Mouse (Mus musculus) megakaryocyte-erythroid progenitor cell, adult 5-6 weeks (primary cell): ENCODE measurements around the gene Foxp3. TPM values are rescaled to one million over a fixed set of nuclear protein-coding genes. Genes with fewer than 3 reads are reported as not detected.
A peak's percentile ranks its signal among the peaks of the same experiment; 100 is the strongest.

Experiments used
- ATAC-seq: replicated peaks from 2 replicates; pipeline ENCODE4 v1.8.0; 2016; ENCODE audit warnings: mild to moderate bottlenecking, inconsistent platforms; ENCODE audit not compliant: severe bottlenecking, poor library complexity, low FRiP score, low TSS enrichment
- total RNA-seq, 2 experiments: library from RNA; stranded (forward) in 1 of 2; stranded (reverse) in 1 of 2; fragments of 200-1000, 215-1000 nt in 1 of 2; fragments of >200 nt in 1 of 2; fragmentation: Nextera tagmentation in 1 of 2; gene quantifications; 2 replicates each; pipeline ENCODE4 v1.2.3; 2014 to 2017

The Foxp3 gene
- total RNA-seq, 2 experiments from 2014 or later, result not detected

DNA sequence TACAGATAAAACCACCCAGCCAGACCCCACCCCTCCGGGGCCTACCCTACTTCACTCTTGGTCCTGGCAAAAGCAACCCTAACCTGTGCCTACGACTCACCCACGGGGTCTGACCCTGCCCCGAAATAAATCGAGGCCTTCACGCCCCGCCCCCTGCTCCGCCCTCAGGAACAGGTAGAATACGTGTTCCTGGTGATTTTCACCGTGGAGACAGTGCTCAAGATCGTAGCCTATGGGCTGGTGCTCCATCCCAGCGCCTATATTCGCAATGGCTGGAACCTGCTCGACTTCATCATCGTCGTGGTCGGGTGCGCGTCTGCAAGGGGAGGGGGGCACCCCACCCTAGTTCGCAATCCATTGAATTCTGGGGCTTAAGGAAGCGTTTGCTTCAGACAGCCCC lies 36.6 kb downstream of the Foxp3 start:
- ATAC-seq, result no peak

DNA sequence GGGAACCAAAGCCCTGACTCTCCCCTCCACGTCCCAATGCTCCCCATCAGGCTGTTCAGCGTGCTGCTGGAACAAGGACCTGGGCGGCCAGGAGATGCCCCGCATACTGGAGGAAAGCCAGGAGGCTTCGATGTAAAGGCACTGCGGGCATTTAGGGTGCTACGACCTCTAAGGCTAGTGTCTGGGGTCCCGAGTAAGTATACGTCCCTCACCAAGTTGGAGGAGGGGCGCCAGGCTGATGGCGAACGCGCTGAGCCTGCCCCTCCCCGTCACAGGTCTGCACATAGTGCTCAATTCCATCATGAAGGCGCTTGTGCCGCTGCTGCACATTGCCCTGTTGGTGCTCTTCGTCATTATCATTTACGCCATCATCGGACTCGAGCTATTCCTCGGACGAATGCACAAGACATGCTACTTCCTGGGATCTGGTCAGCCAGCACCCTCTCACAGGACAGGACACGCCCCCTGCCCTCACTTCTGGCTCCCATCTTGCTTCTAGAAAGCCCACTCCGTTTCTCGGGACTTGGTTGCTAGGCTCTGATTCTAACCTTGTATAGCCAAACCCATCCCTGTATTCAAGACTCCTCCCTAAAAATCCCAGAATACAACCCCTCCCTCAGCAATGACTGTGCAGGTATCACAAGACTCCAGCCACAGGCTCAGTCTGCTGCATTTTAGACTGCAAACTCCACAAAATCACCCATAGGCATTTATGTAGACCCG lies 37.3 kb downstream of the Foxp3 start:
- no peak for ATAC-seq

DNA sequence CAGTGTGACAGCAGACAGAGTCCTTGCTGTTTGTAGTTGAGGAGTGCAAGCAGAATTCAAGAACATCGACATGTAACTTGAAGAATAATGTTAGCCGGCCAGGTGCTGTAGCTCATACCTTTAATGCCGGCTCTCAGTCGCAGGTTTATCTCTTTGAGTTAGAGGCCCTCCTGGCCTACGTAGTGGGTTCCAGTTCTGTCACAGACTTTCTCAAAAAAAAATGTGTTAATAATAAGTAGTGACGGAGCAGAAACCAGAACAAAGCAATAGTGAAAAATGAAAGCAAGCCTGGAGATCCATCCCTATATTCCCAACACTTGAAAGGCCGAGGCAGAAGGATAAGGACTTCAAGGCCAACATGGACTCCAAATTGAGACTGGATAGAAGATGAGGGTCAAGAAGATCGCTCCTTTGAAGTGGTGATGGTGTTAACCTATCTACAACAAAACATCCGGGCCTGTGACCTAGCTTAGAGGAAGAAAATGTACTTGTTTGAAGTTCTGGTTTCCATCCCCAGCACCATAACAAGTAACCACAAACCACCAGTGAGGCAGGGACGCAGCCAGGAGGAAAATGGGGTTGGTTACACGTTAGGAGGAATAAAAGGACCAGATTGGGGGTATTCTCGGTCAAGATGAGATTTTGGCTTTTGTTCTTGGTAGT lies 44.6 kb downstream of the Foxp3 start:
- no peak for ATAC-seq

DNA sequence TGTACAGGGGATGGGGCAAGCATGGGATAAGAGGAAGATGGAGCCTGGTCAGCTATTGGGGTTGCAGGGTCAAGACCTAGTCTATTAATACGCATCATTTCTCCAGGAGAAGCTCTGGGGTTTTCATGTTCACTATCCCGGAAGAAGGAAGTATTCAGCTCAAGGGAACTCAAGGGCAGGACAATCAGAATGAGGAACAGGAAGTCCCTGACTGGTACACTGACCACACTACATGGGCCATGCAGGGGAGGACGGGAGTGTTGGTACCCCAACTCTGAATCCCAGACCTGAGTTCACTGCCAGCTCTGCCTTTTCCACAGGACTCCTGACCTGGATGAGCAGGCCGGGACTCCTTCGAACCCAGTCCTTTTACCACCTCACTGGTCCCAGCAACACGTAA lies 59.1 kb downstream of the Foxp3 start:
- ATAC-seq, result no peak

DNA sequence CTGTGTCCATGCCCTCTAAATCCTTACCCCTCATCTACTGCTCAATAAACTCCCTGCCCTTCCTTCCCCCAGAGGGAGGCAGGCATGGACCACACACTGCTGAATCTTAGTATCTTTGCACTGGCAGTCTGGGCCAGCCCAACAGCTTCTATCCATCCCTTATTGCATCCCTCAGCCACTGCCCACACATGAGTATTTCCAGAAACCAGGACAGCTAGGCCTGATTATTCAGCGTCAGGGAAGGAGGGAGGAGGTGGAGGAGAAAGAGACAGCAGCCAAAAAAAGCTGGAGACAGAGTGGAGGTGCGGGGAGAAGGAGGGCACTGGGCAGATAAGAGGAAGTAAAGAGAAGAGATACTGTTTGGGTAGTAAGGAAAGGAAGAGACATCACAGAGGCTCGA lies 61.7 kb downstream of the Foxp3 start:
- no peak for ATAC-seq

DNA sequence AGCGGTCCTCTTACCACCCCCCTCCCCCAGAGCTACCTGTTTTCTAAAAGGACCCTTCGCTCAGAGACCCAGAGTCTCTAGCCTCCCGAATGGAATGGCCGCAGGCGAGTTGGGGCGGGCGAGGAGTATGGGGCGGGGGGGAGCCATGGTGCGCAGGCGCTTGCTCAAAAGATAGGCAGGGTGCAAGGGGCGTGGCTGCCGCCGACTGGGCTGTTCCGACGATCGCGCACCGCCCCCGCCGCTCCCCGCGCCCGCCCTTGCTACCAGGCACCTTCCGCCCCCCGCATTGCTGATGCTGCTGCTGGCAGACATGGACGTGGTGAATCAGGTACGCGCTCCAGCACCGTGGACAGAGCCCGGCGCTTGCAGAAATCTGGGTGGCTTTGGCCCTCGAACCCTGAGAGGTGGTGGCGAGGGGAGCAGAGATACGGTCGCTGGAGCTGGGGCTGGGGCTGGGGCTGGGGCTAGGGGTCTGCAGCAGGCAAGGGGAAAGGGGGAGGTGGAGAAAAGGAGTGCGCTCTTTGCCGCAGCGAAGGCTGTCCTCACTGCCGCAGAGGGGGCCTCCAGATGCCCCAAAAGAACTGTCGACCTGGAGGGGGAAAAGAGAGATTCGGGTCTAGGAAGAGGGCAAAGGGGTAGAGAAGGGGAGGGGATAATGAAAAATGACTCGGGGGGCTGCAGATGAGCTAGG lies 65.1 kb downstream of the Foxp3 start, which contains the start of gene Syp:
Gene Syp (plus strand): TSS at position 71 of the 691 bp plus-strand sequence.
- ATAC-seq, result peak; percentile 85

DNA sequence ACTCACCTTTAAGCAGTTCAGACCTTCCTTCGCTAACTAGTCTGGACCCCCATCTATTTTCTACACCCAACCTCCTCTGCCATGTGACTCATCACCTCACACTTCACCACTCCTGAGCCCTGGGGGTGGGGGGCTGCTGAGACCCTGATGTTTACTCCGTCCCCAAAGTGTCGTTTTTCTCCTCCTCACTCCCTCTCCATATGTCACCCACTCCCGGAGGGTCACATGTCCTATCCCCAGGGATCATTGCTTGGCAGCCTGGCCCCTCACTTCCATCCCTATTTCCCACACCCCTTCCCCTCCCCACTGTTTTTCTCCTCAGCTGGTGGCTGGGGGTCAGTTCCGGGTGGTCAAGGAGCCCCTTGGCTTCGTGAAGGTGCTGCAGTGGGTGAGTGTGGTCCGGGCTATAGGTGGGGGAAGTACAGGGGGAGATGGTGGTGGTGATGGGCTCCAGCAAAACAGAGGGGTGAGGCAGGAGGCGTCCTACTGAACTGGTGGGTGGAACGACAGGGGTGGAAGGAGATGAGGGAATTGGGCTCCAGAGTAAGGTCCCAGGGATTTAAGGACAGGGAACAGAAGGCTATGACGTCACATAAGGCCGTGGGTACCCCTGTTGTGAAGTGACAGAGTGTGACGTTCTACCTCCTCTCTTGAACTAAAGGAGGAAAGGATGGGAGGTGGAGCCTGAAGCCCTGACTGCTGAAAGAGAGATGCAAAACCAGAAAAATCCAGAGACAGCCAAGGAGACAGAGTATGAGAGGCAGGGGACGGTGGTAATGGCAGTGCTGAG lies 66.3 kb downstream of the Foxp3 start:
- no peak for ATAC-seq

DNA sequence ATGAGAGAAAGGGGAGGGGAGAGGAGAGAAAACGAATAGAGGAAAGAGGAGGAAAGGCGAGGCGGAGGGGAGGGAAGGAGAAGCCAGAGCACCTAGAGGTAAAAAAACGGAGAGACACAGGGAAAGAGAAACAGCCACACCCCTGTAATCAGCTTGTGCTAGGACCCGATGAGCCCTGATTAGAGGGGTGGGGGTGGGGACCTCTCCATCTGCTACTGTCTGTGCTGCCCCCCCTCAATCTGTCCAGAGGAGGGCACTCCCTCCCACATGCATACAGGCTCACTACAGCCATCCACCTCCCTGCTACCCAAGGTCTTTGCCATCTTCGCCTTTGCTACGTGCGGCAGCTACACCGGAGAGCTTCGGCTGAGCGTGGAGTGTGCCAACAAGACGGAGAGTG lies 67.3 kb downstream of the Foxp3 start:
- ATAC-seq, result no peak

Other genes starting within 250 kb of the Foxp3 start
- gene Usp27x, start 197.8 kb upstream of the Foxp3 start, total RNA-seq (2014; fragmentation: Nextera tagmentation), result 0.22 and 0.48 TPM in 2 replicates
- 0.95 TPM in 1 of 2 replicates, not detected in the other for gene Usp27x, start 197.8 kb upstream of the Foxp3 start, total RNA-seq (2017)
- gene Ppp1r3f, start 639 bp downstream of the Foxp3 start, total RNA-seq (2014; fragmentation: Nextera tagmentation), result 3.0 TPM in 1 of 2 replicates, not detected in the other
- gene Ppp1r3f, start 639 bp downstream of the Foxp3 start, total RNA-seq (2017), result 0.19 and 2.5 TPM in 2 replicates
- 19.6 and 31.5 TPM in 2 replicates for gene Ccdc22, start 31.9 kb downstream of the Foxp3 start, total RNA-seq (2014; fragmentation: Nextera tagmentation)
- 18.2 and 21.6 TPM in 2 replicates for gene Ccdc22, start 31.9 kb downstream of the Foxp3 start, total RNA-seq (2017)
- not detected in 2 replicates for gene Cacna1f, start 33.4 kb downstream of the Foxp3 start, total RNA-seq (2014; fragmentation: Nextera tagmentation)
- gene Cacna1f, start 33.4 kb downstream of the Foxp3 start, total RNA-seq (2017), result not detected in 2 replicates
- gene Syp, start 64.8 kb downstream of the Foxp3 start, total RNA-seq (2014; fragmentation: Nextera tagmentation), result 0.52 TPM in 1 of 2 replicates, not detected in the other
- 0.72 TPM in 1 of 2 replicates, not detected in the other for gene Syp, start 64.8 kb downstream of the Foxp3 start, total RNA-seq (2017)
- 4.7 and 7.8 TPM in 2 replicates for gene Prickle3, start 83.6 kb downstream of the Foxp3 start, total RNA-seq (2014; fragmentation: Nextera tagmentation)
- gene Prickle3, start 83.6 kb downstream of the Foxp3 start, total RNA-seq (2017), result 0.99 and 1.7 TPM in 2 replicates
- gene Plp2, start 97.7 kb downstream of the Foxp3 start, total RNA-seq (2014; fragmentation: Nextera tagmentation), result 82.2 and 98.3 TPM in 2 replicates
- gene Plp2, start 97.7 kb downstream of the Foxp3 start, total RNA-seq (2017), result 26.5 and 29.9 TPM in 2 replicates
- gene Magix, start 107.6 kb downstream of the Foxp3 start, total RNA-seq (2014; fragmentation: Nextera tagmentation), result 0.17 TPM in 1 of 2 replicates, not detected in the other
- gene Magix, start 107.6 kb downstream of the Foxp3 start, total RNA-seq (2017), result not detected in 2 replicates
- gene Gpkow, start 123.5 kb downstream of the Foxp3 start, total RNA-seq (2014; fragmentation: Nextera tagmentation), result 28.3 and 53.3 TPM in 2 replicates
- 20.6 and 31.1 TPM in 2 replicates for gene Gpkow, start 123.5 kb downstream of the Foxp3 start, total RNA-seq (2017)
- 20.5 and 36.9 TPM in 2 replicates for gene Wdr45, start 140.7 kb downstream of the Foxp3 start, total RNA-seq (2014; fragmentation: Nextera tagmentation)
- 20.2 and 23.8 TPM in 2 replicates for gene Wdr45, start 140.7 kb downstream of the Foxp3 start, total RNA-seq (2017)
- gene Gm45208, start 148.6 kb downstream of the Foxp3 start, total RNA-seq (2014; fragmentation: Nextera tagmentation), result not detected in 2 replicates
- gene Gm45208, start 148.6 kb downstream of the Foxp3 start, total RNA-seq (2017), result not detected in 2 replicates
- 4.9 and 8.1 TPM in 2 replicates for gene Praf2, start 154.8 kb downstream of the Foxp3 start, total RNA-seq (2014; fragmentation: Nextera tagmentation)
- 1.4 and 6.6 TPM in 2 replicates for gene Praf2, start 154.8 kb downstream of the Foxp3 start, total RNA-seq (2017)
- gene Ccdc120, start 177.3 kb downstream of the Foxp3 start, total RNA-seq (2014; fragmentation: Nextera tagmentation), result 0.74 and 2.3 TPM in 2 replicates
- gene Ccdc120, start 177.3 kb downstream of the Foxp3 start, total RNA-seq (2017), result 1.4 and 2.2 TPM in 2 replicates
- 33.5 and 36.5 TPM in 2 replicates for gene Tfe3, start 188.9 kb downstream of the Foxp3 start, total RNA-seq (2014; fragmentation: Nextera tagmentation)
- 10.4 and 15.0 TPM in 2 replicates for gene Tfe3, start 188.9 kb downstream of the Foxp3 start, total RNA-seq (2017)
- gene Gripap1, start 216.1 kb downstream of the Foxp3 start, total RNA-seq (2014; fragmentation: Nextera tagmentation), result 64.4 and 98.4 TPM in 2 replicates
- gene Gripap1, start 216.1 kb downstream of the Foxp3 start, total RNA-seq (2017), result 78.9 and 102 TPM in 2 replicates
- gene Kcnd1, start 248.6 kb downstream of the Foxp3 start, total RNA-seq (2014; fragmentation: Nextera tagmentation), result 0.55 and 2.2 TPM in 2 replicates
- 1.9 and 2.2 TPM in 2 replicates for gene Kcnd1, start 248.6 kb downstream of the Foxp3 start, total RNA-seq (2017)